Mouse (Mus musculus): ENCODE measurements around the gene Grin1.

The Grin1 gene

DNA sequence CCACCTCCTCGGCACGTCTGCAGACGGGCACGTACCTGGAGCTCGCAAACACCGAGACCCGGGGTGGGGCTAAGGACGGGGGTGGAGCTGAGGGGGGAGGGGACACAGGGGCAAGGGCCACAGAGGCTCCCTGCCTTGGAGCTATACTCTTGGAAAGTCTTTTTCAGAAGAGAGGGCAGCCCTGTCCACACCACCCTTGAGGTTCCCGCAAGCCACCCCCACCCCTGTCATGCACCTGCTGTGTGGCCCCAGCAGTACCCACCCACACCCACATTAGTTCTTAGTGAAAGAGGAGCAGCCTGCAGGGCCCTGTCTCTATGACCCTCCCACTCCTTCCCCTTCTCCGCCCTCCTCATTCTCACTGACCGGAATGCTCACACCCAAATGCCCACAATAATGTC is 7.5 kb downstream of the Grin1 start:
- no peak for DNase-seq

DNA sequence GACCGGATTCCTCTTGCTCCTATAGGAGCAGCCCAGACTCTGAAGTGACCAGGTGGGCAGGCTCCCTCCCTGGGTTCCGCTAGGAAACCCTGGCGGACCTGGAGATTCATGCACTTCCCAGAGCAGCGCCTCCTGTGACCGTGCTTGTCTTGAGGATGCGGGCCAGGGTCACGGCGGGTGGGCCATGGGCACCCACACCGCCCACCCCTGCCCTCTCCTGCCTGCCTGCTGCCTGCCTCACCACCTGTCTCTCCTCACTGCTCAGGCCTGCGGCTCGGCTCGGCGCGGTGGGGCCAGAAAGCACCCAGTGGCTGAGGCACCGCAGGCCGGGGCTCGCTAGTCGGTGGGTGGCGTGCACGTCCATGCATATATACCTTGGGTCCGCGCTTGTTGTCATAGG is 8.0 kb downstream of the Grin1 start:
- no peak for DNase-seq

DNA sequence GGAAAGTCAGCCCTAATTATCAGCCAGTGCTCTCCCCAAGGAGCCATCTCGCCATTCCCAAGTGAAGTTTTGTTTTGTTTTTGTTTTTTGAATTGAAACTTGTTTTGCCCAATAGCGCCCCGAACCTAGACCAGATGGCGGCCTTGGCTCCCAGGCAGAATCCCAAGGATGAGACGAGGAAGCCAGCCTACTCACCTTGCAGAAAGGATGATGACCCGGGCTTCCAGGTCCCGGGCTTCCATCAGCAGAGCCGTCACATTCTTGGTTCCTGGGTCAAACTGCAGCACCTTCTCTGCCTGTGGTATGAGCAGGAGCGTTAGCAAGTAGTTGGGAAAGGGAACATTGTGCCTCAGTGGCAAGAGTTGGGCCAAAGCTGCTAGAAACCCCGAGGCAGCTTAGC is 8.8 kb downstream of the Grin1 start:
- no peak for DNase-seq

DNA sequence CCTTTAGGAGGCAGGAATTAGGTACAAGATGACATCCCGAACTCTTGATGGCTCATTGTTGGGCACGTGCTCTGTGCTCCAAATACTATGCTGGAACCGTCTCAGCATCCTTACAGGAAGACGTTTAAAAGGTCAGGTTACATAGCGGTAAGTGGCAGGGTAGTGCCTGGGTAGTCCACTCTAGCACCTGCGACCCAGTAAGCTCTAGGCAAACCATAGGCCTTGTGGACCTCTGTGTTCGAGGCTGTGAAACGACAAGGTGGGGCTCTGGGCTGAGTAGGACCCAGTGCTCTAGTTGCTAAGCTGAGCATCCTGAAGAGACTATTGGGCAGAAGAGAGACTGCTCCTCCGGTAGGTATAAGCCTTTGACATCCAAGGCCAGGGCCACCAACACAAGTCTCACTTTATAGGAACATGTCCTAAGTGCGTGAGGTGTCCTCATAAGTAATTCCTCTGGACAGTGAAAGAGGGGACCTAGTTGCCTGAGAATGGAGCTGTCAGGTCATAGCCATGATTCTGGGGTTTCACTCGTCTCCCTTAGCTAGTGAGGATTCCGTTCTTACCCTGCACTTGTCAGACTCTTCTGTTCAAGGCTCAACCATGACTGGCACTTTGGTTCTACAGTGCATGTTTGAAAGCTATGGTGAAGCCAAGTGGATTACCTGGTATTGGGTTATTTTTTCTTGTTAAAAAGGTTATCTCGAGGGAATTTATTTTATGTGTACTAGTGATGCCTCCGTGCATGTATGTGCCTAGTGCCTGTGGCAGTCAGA is 13.2 kb downstream of the Grin1 start:
- no peak for DNase-seq

DNA sequence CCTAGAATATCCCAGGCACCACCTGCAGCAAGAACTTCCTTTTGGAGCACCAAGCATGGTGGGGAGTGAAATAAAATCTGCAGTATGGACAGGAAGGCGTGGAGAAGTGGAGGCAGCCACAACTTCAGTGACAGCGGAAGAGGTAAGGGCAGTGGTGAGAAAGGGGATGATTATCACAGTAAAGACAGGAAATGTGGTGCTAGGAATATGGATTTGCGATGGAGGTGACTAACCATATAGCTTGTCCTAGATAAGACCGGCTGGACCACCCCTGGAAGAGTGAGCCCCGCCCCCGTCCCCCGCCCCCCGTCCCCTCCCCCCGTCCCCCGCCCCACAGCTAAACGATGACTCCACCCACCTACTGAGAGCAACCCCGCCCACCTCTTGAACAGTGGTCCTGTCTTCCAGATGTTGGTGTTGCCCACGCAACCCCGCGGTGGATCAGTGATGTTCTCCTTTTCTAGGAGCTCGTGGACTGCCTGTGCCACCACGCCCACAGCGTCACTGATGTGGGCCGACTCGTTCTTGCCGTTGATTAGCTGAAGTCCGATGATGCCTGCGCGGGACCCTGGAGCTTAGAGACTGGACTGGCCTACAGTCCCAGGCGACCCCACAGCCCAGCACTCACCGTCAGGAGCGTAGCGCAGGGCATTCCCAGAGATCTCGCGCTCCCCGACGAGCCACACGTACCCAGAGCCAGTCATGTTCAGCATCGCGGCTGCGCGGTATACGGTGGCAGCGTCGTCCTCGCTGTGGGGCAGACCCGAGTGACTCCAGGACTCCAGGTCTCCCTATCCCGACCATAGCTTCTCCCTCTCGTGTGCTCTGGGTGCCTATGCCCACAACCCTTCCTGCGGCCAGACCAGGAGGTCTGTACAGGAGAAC is 14.1 kb downstream of the Grin1 start:
- DNase-seq: no peak

DNA sequence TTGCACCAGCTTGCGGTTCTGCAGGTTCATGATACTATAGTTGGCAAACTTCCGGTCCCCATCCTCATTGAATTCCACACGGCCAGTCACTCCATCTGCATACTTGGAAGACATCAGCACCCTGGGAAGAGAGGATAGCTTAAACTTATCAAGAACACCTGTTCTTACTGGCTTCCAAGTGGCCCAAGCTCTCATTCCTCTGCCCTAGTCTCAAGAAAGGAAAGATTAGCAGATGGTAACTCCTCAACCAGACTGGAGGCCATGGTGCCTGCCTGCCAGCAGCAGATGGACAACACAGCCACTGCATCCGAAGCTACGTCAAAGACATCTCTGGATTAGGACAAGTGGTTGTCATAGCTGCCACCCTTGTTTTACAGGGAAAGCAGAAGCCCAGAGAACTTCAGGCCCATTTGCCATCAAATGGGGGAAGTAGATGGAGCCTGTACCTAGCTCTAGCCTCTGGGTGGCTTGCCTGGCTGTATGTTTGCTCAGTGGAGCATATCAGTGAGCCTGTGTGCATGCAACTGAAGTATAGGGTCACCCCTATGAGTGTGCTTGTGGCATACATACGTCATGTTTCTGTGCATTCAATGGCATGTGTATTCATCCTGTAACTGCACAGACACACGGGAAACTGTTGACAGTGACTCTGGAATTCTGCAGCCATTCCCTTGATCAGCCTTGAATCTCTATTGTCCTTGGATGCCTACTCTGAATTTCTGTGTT is 14.9 kb downstream of the Grin1 start:
- no peak for DNase-seq

DNA sequence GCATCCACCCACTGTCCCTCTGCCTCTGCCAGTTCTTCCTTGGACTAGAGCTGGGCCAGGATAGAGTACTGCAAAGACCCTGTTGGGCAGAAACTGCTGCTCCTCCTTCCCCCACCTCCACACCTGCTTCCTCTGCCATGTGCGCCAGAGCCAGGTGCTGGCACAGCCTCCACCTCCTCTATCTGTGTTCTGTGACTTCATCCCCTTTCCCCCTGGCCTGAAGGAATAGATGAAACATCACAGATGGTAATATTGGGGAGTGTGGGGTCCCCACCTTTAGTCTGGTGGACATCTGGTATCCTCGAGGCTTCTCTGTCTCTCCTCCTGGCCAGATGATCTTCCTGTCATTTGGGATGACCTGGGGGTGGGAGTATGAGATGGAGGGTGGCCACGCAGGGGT is 15.5 kb downstream of the Grin1 start:
- no peak for DNase-seq

DNA sequence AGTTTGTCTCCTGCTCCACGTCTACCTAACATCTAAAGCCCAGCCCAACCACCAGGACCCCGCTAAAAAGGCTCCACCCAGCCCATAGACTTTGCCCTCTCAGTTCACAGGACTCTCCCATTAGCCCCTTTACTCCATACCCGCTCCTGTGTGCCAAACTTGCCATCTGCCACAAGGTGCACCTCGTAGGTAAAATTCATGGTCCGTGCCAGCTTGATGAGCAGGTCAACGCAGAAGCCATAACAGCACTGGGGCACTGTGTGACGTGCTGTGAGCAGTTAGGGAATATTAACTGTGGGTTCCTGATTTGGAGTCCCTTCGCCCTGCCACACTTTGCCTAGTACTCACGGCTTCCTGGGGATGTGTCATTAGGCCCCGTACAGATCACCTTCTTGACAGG is 20.9 kb downstream of the Grin1 start:
- no peak for DNase-seq

DNA sequence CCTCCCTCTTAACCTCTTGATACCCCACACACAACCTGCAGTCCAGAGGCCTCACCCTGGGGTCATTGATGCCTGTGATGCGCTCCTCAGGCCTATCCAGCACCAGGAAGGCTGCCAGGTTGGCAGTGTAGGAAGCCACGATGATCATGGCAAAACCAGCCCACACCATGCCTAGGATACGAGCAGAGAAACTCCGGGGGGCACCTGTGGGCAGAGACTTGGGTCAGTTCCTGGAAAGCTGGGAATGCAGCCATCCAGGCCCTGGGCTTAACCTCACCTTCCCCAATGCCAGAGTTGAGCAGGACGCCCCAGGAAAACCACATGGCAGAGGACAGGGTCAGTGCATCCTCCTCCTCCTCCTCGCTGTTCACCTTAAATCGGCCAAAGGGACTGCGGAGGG is 21.9 kb downstream of the Grin1 start:
- DNase-seq: no peak

DNA sequence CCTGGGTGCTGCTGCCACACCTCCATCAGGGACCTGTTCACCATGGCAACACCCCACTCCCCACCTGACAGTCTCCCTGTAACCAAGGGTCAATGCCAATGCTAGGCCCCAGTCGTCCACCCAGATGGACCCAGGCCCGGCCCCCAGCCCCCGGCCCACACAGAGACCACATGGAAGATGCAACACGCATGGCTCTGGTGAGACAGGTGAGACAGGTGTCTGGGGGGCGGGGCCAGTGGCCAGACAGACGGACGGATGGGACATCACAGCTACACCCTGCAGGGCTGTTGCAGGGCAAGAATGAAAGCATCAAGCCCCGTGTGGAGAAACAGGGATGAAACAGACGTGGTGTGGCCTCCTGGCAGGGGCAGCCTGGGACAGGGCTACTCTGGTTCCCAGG is 25.3 kb downstream of the Grin1 start:
- DNase-seq: no peak

DNA sequence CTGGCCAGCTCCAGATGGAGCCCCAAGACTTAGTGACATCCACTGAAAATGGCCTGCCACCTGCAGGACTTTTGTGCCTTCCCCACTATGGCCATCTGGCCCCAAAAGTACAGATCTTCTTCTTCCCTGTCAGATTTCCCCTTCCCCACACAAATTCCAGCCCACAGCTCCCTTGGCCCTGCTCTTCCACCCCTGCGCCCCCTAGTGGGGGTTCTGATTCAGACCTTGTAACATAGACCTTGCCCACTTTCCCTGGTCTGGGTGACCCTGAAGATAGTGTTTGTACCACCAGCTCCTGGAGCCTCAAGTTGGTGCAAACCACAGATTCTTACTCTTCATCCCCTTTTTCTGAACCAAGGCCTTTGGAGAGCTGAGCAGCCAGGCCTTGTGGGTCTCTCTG is 26.1 kb downstream of the Grin1 start:
- peak; percentile 68 for DNase-seq

DNA sequence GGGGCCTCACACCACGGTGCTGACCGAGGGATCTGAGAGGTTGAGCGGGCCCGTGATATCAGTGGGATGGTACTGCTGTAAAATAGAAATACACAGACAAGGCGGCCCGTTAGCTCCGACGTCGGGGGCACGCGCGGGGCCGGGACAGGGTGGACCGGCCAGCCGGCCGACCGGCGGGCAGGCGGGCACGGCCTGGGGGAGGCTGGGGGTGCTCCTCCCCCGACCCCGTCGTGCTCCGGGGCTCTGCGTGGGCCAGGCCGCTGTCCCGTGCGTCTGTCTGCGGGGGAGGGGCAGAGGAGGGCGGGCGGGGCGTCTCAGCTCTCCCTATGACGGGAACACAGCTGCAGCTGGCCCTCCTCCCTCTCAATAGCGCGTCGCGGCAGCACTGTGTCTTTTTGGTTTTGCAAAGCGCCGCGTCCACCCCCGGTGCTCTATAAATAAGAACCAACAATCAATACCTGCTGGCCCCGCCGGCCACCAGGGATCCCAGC is 26.9 kb downstream of the Grin1 start:
- no peak for DNase-seq

DNA sequence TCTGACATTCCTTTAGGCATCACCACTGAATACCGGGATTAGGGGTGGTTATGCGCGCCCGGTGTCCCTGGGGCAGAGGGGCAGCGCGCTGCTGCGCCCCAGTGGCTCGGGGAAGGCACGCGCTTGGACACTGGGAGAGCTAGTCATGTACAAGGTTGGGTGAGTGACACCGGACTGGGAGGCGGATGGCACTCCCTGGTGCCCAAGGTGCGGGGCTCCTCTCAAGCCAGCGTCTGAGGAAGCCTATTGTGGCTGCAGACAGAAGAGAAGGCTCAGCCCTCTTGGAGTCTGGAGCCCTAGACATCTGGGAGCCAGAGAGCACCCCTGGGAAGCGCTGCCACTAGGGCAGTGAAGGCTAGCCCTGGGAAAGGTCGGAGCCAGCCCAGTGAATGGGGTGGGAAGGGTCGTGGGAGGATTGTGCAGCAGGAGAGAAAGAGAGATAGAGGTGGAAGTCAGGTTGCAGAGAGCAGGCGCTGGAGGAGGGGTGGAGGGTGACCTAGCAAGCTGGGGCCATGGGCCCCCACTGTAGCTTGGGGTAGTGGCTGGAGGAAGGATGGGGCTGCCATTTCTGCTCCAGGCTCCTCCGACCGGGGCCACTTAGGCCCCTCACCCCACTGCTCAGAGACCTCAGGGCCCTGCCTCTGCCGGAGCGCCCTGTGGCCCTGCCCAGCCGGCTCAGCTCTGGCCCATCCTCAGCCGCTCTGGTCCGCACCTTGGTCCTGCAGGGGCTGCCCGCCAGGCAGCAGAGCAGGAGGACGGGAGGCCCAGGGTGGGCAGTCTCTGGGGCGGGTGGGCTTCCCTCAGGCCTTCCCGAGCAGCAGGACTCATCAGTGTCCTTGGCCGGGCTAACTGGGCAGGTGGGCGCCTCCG is 27.6 kb downstream of the Grin1 start:
- no peak for DNase-seq

DNA sequence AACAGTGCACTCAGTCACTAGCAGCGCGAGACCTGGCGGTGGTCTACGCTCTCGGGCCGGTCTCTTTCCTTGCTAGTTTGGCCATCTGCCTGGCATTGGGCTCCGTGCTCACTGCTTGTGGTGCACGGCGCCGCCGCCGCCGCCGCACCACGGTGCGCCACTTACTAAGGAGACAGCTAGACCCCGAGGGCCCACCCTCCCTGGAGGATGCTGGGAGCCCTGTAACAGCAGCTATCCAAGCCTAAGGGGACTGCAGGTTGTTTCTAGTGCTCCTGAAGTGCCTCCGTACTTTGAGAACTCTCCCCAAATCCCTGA is 28.2 kb downstream of the Grin1 start:
- no peak for DNase-seq

DNA sequence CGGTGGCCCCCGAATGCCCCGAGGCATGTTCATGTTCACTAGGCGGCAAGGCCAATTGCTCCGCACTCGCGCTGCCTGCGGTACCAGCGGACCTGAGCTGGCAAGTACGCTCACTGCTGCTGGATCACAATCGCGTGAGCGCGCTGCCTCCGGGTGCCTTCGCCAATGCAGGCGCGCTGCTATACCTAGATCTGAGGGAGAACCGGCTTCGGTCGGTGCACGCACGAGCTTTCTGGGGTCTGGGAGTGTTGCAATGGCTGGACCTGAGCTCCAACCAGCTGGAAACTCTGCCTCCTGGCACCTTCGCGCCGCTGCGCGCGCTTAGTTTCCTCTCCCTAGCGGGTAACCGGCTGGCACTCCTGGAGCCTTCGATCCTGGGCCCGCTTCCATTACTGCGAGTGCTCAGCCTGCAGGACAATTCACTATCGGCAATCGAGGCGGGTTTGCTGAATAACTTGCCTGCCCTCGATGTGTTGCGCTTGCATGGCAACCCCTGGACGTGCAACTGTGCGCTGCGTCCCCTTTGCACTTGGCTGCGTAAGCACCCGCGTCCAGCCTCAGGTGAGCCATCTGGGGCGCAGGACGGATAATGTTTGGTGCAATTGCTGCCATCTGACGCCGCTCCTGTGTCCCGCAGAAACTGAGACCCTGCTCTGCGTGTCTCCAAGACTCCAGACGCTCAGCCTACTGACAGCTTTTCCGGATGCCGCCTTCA is 28.7 kb downstream of the Grin1 start:
- DNase-seq: no peak

DNA sequence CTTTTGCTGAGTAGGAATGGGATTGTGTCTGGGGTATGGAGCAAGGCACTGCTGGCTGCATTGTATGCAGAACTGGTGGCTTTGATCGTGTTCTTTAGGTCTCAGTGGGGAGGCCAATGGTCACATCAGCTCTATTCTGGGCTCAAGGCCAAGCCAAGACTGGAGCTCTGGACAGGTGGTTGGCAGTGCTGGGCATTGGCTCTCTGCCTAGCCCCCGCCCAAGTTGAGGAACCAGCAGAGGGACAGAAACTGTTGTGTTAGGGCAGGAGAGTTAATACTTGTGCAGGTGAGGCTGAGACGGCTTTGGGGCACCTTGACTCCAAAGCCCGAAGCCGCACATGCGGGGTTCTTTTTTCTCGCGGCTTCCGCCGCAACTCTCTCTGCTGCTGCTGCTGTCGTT is 29.3 kb downstream of the Grin1 start, which contains the start of gene Lrrc26:
Gene Lrrc26 (plus strand): TSS at position 265 of the 400 bp plus-strand sequence.
- DNase-seq: peak; percentile 72

DNA sequence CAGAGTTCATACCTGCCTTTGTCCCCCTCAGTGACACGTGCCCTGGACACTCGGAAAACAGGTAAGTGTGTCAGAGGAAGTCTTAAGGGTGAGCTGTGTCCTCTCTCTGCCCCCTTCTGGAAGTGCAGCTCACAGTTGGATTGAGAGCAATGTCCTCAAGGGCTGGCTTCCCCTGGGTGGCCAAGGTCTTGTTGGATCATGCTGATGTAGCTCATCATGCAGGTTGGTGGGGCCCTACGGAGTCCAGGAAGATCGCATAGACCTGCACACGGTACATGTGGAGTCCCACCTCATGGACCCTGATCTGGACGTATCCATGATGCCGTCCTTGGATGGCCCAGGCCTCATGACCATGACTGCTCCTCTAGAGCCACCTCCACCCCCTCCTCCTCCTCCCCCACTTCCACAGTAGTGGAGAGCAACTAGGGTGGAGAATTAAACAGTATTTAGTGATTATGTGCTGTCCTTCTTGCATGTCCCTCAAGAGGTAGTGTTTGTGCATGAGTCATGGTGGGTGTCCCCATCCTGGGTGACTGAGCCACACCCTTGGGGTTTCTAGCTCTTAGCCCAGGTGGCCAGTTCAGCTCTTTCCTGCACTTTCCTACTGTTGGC is 30.1 kb downstream of the Grin1 start:
- no peak for DNase-seq

DNA sequence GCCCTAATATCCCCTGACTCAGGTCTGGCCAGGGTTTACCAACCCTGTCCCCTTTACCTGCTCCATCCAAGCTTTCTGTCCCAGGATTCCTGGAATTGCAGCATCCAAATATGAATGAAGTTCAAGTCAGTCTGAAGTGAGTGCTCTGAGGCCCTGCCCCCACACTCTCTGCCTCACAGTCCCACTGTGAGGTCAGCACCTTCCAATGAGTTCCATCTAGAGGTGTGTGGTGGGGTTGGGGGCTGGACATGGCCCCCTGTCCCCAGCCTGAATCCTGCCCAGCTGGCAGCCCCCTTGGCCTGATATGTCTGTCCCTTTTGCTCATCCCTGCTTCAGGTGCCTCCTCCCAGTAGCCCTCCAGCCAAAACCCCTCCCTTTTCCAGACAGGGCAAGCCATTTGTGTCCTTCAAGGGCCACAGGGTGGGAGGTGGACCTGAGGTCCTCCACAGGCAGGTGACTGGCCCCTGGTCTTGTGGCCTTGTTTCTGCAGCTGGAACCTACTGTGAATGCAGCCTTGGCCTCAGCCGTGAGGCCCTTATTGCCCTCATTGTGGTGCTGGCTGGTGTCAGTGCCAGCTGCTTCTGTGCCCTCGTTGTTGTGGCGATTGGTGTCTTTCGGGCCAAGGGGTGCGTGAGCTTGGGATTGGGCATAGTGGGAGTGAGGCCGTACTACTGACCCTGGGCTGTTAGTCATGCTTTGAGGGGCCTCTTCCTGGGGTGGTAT is 30.9 kb downstream of the Grin1 start, which contains the start of gene Tmem210:
Gene Tmem210 (plus strand): TSS at position 219 of the 723 bp plus-strand sequence.
- no peak for DNase-seq

DNA sequence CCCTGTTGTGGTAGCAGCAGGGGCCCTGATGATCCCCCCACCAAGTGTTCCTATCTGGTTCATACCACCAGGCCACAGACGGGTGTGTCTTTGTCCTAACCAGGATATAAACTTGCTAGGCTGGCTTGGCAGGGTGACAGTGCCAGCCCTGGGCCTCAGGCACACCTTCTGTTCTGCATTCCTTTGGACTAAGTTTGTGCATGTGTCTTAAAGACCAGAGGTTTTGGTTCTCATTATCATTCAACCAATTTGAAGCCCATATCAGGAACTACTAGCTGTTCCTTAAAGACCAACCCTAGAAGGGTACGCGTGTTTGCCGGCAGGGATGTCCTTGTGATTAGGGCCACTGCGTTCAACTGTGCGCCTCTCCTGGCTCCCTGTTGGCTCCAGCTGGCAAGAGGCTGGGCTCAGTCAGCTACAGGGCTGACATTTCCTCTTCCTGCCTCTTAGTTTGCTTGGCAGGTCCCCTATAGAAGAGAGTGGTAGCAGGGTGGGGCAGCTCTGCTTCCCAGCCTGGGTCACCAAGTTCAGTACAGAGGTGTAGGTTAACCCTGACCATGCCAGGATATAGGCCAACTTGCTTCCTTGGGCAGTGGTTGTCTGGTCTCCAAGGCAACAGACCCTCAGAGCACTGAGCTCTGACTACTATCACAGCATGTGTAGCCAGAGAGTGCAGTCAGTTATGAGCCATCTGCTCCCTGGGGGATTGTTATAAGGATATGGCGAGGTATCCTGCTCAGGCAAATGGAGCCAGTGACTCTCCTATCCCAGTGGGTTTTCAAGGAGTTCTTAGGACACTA is 31.9 kb downstream of the Grin1 start:
- DNase-seq: peak; percentile 44

DNA sequence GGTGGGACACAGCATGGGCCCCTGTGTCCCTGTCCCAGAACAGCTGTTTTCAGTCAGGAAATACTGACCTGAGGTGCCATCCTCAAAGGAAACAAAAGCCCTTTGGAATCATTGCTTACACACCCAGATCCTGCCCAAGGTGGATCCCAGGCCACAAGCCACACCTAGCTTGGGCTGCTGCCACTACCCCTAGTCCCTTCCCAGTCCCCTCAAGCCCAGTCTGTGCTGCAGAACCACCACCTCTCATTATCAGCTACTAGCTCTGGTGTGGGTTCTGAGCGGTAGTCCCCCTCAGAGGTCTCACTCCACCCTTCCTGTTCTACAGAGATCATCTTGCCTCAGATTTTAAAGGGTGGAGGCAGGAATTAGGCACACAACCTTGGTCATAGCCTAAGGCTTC is 32.7 kb downstream of the Grin1 start:
- no peak for DNase-seq
